Mouse (Mus musculus): ENCODE data around the gene Tmem19.

DNA sequence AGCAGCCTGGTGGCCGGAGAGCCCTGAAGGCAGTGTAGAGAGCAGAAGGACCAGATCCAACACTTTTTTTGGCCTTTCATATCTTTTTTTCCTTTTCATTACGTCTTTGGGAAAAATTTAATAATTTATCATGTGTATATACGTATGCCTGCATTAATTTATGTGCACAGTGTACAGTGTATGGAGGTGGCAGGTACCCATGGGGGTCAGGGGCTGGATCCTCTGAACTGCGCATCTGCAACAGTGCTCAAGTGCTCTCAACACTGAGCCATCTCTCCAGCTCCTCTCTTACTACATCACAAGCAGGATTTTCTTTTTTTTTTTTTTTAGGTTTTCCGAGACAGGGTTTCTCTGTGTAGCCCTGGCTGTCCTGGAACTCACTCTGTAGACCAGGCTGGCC, 64.7 kb downstream of the Tmem19 start:
- TF ChIP-seq EP300 (IDR thresholded peaks at IDR 0.05; ENCODE audit: insufficient read depth, low read depth, low read length): no peak
- no peak for TF ChIP-seq POLR2A (IDR thresholded peaks at IDR 0.05; ENCODE audit: insufficient read depth, low read length)
